Mouse (Mus musculus) megakaryocyte-erythroid progenitor cell, adult 5-6 weeks (primary cell): ENCODE results near the gene Sh3d21. TPM values are rescaled to one million over a fixed set of nuclear protein-coding genes. Genes with fewer than 3 reads are reported as not detected.
A peak's percentile ranks its signal among the peaks of the same experiment; 100 is the strongest.
"Not testable (repeated sequence)": the region's sequence is repeated elsewhere in the genome, so short reads cannot be mapped to it uniquely, and the experiment has no call there.

ENCODE experiments used
- ATAC-seq: replicated peaks from 2 replicates; pipeline ENCODE4 v1.8.0; 2016; ENCODE audit warnings: mild to moderate bottlenecking, inconsistent platforms; ENCODE audit not compliant: severe bottlenecking, poor library complexity, low FRiP score, low TSS enrichment
- total RNA-seq, 2 experiments: library from RNA; stranded (forward) in 1 of 2; stranded (reverse) in 1 of 2; fragments of 200-1000, 215-1000 nt in 1 of 2; fragments of >200 nt in 1 of 2; fragmentation: Nextera tagmentation in 1 of 2; gene quantifications; 2 replicates each; pipeline ENCODE4 v1.2.3; 2014 to 2017

Sh3d21 gene
- total RNA-seq (2014; fragmentation: Nextera tagmentation) (0.72 TPM in 1 of 2 replicates, not detected in the other), total RNA-seq (2017) (1.1 TPM in 1 of 2 replicates, not detected in the other)

- ATAC-seq = peak; percentile 30
Measured at GRCm38 (mm10) chr4:126163067-126163659, at the start of gene Sh3d21. Gene Sh3d21, minus strand, starts transcription at chr4:126163491.

GRCm38 (mm10) chr4:126207081-126207480 is 43.8 kb upstream of the Sh3d21 start:
- ATAC-seq = no peak

DNA sequence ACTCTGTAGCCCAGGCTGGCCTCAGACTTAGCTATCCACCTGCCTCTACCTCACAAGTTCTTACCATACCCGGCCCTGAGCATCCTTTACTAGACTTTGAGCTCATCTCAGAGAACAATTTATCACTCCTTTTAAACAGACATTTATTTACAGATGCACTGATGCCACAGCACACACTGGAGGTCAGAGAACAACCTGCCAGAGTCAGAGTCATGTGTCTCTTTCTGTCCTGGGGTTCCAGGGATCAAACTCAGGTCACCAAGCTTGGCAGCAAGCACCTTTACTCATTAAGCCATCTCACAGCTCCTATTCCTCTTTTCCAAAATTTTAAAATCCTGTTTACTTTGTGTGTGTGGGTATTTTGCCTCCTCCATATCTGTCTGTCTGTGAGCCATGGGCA is 42.1 kb upstream of the Sh3d21 start:
- no peak for ATAC-seq

- no peak for ATAC-seq
Measured at GRCm38 (mm10) chr4:126204661-126205230, 41.5 kb upstream of the Sh3d21 start.

- ATAC-seq = no peak
Measured at GRCm38 (mm10) chr4:126204016-126204415, 40.7 kb upstream of the Sh3d21 start.

- ATAC-seq = no peak
Measured at GRCm38 (mm10) chr4:126203336-126203895, 40.1 kb upstream of the Sh3d21 start.

GRCm38 (mm10) chr4:126202303-126203181 is 39.3 kb upstream of the Sh3d21 start, which contains the start of gene Thrap3:
Gene Thrap3, minus strand, starts transcription at chr4:126202760.
- peak; percentile 81 for ATAC-seq

DNA sequence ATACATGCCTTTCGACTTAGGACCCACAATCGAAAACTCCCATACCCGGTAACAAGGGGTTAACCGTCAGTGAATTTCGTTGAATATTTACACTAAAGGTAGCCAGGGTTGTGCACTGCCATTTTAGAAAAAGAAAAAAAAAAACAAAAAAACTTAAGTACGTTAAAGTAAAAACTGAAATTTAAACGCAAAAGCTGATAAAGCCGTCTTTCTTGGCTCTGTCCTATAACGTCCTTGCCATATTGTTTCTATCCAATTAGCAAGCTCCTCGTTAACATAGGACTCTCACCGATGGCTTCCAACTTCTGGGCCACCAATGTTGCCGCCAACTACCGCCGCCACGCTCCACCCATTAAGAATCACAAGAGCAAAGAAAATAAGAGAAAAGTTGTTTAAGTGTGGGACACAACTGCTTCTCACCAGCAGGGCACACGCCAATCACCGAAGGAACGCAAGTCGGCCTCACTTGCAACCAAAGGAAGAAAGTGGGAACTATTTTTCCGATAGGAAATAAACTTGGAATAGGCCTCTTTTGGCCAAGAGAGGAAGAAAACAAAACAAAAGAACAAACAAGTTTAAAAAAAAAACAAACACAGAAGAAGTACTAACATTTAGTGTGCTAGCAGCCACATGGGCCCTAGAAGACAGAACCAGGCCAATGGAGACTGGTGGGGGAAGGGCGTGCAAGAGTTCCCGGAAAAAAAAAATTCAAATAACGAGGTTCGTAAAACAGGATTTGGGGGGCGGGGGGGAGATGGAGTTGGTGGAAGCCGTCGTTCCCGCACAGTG is 38.4 kb upstream of the Sh3d21 start:
- ATAC-seq = peak; percentile 51

DNA sequence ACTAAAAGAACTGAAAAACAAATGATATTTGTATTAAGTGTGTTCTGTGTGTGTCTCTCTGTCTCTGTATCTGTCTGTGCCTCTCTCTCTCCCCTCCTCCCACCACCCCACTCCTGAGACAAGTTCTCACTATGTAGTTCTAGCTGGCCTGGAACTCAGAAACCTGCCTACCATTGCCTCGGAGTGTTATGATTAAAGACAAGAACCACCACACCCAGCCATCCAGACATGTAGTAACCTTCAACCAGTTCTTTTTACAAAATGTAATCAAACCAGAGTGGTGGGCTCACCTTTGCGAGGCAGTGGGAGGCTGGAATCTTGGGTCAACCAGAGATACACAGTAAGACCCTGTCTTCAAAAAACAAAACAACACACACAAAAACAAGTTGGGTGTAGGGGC is 37.4 kb upstream of the Sh3d21 start:
- ATAC-seq = no peak

DNA sequence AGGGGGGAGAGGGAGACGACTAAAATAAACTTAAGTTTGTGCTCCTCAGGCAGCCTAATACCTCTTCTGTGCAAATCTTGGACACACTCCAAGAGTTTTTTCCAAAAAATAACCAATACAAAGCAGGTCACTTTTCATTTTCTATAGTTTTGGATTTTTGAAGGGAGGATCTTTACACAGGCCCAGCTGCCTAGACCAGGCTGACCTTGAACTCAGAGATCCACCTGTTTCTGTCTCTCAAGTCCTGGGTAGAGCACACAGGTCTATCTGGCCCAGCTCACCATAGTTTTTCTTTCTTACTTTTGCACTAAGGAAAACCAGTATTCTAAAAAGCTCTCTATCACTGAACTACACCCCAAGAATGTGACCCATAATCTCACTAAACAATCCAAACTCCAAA is 36.7 kb upstream of the Sh3d21 start:
- ATAC-seq = no peak

- ATAC-seq = 0 out of 2 replicates have a peak, but pooled peaks have one; percentile 13
Measured at GRCm38 (mm10) chr4:126199556-126199955, 36.3 kb upstream of the Sh3d21 start.

GRCm38 (mm10) chr4:126197485-126197884 is 34.2 kb upstream of the Sh3d21 start:
- ATAC-seq = no peak

GRCm38 (mm10) chr4:126194916-126195315 is 31.6 kb upstream of the Sh3d21 start:
- ATAC-seq = no peak

DNA sequence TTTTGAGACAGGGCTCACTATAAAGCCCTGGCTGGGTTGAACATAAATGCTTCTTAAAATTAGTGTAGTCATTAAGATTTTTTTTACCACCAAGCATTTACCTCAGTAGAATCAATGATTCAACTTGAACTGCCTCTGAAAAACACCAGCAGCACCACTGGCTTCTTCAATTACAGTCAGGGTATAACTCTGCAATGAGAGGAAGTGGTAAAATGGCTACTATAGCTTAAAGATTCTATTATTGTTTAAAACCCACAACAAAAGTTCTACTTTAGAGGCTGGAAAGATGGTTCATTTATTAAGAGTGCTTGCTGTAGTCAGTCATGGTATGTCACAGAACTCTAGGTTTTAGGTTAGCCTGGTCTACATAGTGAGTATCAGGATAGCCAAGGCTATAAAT is 30.9 kb upstream of the Sh3d21 start:
- no peak for ATAC-seq

DNA sequence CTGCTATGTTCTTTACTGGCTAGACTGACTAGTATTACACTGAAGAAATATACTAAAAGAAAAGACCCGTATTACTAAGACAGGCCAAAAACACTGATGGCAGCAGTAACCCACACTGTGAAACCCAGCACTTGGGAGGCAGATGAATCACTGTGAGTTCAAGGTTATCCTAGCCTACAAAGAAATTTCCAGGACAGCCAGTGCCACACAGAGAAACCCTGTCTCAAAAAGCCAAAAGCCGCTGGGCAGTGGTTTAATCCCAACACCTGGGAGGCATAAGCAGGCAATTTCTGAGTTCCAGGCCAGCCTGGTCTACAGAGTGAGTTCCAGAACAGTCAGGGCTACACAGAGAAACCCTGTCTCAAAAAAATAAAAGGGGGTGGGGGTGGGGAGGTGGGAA is 27.3 kb upstream of the Sh3d21 start:
- ATAC-seq = no peak

GRCm38 (mm10) chr4:126187096-126187495 is 23.8 kb upstream of the Sh3d21 start:
- no peak for ATAC-seq

GRCm38 (mm10) chr4:126183034-126183433 is 19.7 kb upstream of the Sh3d21 start:
- ATAC-seq = no peak

DNA sequence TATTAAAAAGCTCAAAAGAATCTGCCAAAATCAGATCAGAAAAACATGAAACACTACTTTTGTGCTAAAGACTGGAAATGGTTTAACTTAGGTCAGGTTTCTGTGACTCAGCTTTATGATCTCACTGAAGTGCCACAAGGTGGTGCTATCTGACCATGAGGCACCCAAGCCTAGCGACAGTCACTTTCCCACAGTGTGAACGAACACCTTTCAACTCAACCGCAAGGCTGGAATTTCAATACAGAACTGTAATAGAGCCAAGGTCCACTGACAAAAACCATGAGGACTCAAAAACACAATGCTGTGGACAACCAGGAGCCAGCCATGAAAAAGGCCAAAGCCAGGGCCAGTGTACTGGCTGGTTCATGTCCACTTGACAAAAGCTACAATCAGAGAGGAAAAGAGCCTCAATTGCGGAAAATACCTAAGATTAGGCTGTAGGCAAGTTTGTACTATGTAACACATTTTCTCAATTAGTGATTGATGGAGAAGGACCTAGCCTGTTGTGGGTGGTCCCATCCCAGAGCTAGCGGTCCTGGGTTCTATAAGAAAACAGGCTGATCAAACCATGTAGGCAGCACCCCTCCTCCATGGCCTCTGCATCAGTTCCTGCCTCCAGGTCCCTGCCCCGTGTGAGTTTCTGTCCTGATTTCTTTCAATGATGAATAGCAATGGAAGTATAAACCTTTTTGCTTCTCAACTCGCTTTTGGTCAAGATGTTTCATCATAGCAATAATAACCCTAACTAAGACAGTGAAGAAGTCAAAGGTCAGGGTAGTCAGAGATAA is 18.1 kb upstream of the Sh3d21 start:
- ATAC-seq = peak; percentile 83

- not testable (repeated sequence) for ATAC-seq
Measured at GRCm38 (mm10) chr4:126175980-126176379, 12.7 kb upstream of the Sh3d21 start.
